Mouse (Mus musculus): ENCODE results near the gene Sult2a6.

DNA sequence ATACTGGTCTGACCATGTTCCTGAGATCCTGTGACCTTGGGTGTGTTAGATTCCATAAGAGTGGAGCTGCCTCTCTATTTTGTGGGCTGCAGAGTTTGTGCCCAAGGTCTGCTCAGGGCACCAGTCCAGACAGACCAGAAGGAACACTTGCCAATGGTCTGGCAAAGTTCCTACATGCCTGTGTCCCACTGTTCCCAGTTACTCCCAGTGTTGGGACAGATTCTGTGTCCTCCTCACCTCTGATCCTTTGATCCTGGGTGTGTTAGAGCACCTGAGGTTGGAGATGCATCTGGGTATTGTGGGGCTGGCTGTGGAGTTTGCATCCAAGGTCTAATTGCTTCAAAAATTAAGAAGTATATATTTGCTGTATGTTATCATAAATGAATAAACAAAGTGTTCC, 52.2 kb downstream of the Sult2a6 start:
- TF ChIP-seq CTCF (IDR thresholded peaks at IDR 0.05; ENCODE audit: borderline replicate concordance, extremely low read depth, insufficient read depth, insufficient read length): no peak
- TF ChIP-seq POLR2A (IDR thresholded peaks at IDR 0.05; ENCODE audit: borderline replicate concordance, extremely low read depth, insufficient read depth, insufficient read length, poor library complexity, severe bottlenecking): no peak
